Mouse (Mus musculus) stomach, postnatal 0 days (tissue): ENCODE results near the gene Myo1f.

ENCODE experiments used
- CTCF ChIP-seq: IDR thresholded peaks from 2 replicates; pipeline ENCODE4 v1.5.1; 2016; ENCODE audit warnings: antibody characterized with exemption, low read depth, mild to moderate bottlenecking, moderate library complexity
- EP300 ChIP-seq: optimal IDR thresholded peaks from 2 replicates; pipeline ENCODE3; 2016; ENCODE audit warnings: antibody characterized with exemption

DNA sequence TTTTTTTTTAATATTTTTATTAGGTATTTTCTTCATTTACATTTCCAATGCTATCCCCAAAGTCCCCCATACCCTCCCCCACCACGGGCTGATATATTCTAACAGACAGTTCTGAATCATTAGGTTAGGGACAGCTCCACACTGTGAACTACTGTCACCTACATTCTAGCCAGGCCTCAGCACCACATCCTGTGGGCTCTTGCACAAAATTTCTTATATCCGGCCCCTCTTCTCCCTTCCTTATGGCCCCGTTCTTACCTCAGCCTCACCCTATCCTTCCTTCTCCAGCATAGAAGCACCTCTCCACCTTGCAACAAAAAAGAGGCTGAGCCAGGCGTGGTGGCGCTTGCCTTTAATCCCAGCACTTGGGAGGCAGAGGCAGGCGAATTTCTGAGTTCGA, 55.0 kb downstream of the Myo1f start:
- TF ChIP-seq CTCF (no peak), EP300 (no peak)
